Mouse (Mus musculus) lung, postnatal 4 days (tissue): ENCODE data around the gene Fam129c.

ENCODE experiments used
- DNase-seq, 2 experiments: peaks; one replicate each; pipeline ENCODE4 v3.0.0; 2021

Fam129c gene

GRCm38 (mm10) chr8:71612141-71612540, 14.7 kb downstream of the Fam129c start:
- no peak for DNase-seq

GRCm38 (mm10) chr8:71613418-71613817, 16.0 kb downstream of the Fam129c start:
- peak; percentile 46 to 54 for DNase-seq

GRCm38 (mm10) chr8:71619786-71620185, 22.3 kb downstream of the Fam129c start:
- no peak for DNase-seq

- DNase-seq, result peak in 1 of 2 experiments; percentile 28
Measured at GRCm38 (mm10) chr8:71625088-71625487, 27.6 kb downstream of the Fam129c start.

- no peak for DNase-seq
Measured at GRCm38 (mm10) chr8:71626753-71627152, 29.3 kb downstream of the Fam129c start.

GRCm38 (mm10) chr8:71627265-71628099, 30.0 kb downstream of the Fam129c start:
- DNase-seq, result peak; percentile 44 to 54

GRCm38 (mm10) chr8:71628396-71629095, 31.1 kb downstream of the Fam129c start:
- DNase-seq, result peak in 1 of 2 experiments; percentile 13

GRCm38 (mm10) chr8:71629096-71629697, 31.7 kb downstream of the Fam129c start:
- DNase-seq, result peak; percentile 97

GRCm38 (mm10) chr8:71629781-71630212, 32.3 kb downstream of the Fam129c start:
- DNase-seq, result peak; percentile 57 to 69

- no peak for DNase-seq
Measured at GRCm38 (mm10) chr8:71630761-71631160, 33.3 kb downstream of the Fam129c start.

- no peak for DNase-seq
Measured at GRCm38 (mm10) chr8:71631897-71632296, 34.4 kb downstream of the Fam129c start.

GRCm38 (mm10) chr8:71633164-71633563, 35.7 kb downstream of the Fam129c start:
- DNase-seq, result peak; percentile 66 to 80

- peak; percentile 54 to 69 for DNase-seq
Measured at GRCm38 (mm10) chr8:71633981-71634667, 36.7 kb downstream of the Fam129c start.

GRCm38 (mm10) chr8:71637149-71638095, 40.0 kb downstream of the Fam129c start:
- no peak for DNase-seq

GRCm38 (mm10) chr8:71638321-71638720, 40.9 kb downstream of the Fam129c start:
- no peak for DNase-seq

GRCm38 (mm10) chr8:71639318-71639717, 41.9 kb downstream of the Fam129c start:
- DNase-seq, result no peak

- DNase-seq, result no peak
Measured at GRCm38 (mm10) chr8:71645510-71645909, 48.1 kb downstream of the Fam129c start.

- DNase-seq, result peak in 1 of 2 experiments; percentile 51
Measured at GRCm38 (mm10) chr8:71654600-71654999, 57.2 kb downstream of the Fam129c start.
